Mouse (Mus musculus) cerebellum, postnatal 25 days (tissue): ENCODE measurements at regions not wholly inside any gene's neighbourhood (a gene's known extent, or its start where the extent isn't known, plus 50 kb on each side); places are given as distances from the start of the nearest gene placed in this dataset.
A peak's percentile ranks its signal among the peaks of the same experiment; 100 is the strongest.
"Not testable (repeated sequence)": the region's sequence is repeated elsewhere in the genome, so short reads cannot be mapped to it uniquely, and the experiment has no call there.

Source experiments
- DNase-seq, 2 experiments: peaks; one replicate each; pipeline ENCODE4 v3.0.0; 2021; ENCODE audit warnings: mixed read lengths in 2 of 2

GRCm38 (mm10) chr5:28751821-28752220 lies 284.8 kb upstream of the Shh start:
- not testable (repeated sequence) for DNase-seq

- peak; percentile 83 to 90 for DNase-seq
Observed at GRCm38 (mm10) chr5:28734768-28735167, 267.7 kb upstream of the Shh start.

GRCm38 (mm10) chr5:28722067-28722466 lies 255.0 kb upstream of the Shh start:
- no peak for DNase-seq

GRCm38 (mm10) chr5:28714978-28715377 lies 247.9 kb upstream of the Shh start:
- DNase-seq, result no peak

- no peak for DNase-seq
Observed at GRCm38 (mm10) chr5:28710517-28710916, 243.5 kb upstream of the Shh start.

- no peak for DNase-seq
Observed at GRCm38 (mm10) chr5:28709626-28710025, 242.6 kb upstream of the Shh start.

- no peak for DNase-seq
Observed at GRCm38 (mm10) chr5:28704359-28704758, 237.3 kb upstream of the Shh start.

- DNase-seq, result no peak
Observed at GRCm38 (mm10) chr5:28696966-28697365, 229.9 kb upstream of the Shh start.

GRCm38 (mm10) chr5:28690110-28690509 lies 223.1 kb upstream of the Shh start:
- peak in 1 of 2 experiments; percentile 11 for DNase-seq

GRCm38 (mm10) chr5:28689651-28690050 lies 222.6 kb upstream of the Shh start:
- DNase-seq, result peak; percentile 59 to 76

- no peak for DNase-seq
Observed at GRCm38 (mm10) chr5:28689136-28689535, 222.1 kb upstream of the Shh start.

- DNase-seq, result no peak
Observed at GRCm38 (mm10) chr5:28682821-28683220, 215.8 kb upstream of the Shh start.

- DNase-seq, result no peak
Observed at GRCm38 (mm10) chr5:28680311-28680710, 213.3 kb upstream of the Shh start.

- no peak for DNase-seq
Observed at GRCm38 (mm10) chr5:28679761-28680160, 212.7 kb upstream of the Shh start.

GRCm38 (mm10) chr5:28630186-28630585 lies 163.1 kb upstream of the Shh start:
- no peak for DNase-seq

GRCm38 (mm10) chr5:28611885-28612284 lies 144.8 kb upstream of the Shh start:
- peak; percentile 68 to 79 for DNase-seq

GRCm38 (mm10) chr5:28596537-28597314 lies 129.7 kb upstream of the Shh start:
- no peak for DNase-seq

- DNase-seq, result no peak
Observed at GRCm38 (mm10) chr5:28571347-28571998, 104.4 kb upstream of the Shh start.

GRCm38 (mm10) chr5:28568417-28568816 lies 101.4 kb upstream of the Shh start:
- DNase-seq, result no peak

GRCm38 (mm10) chr5:28567341-28567905 lies 100.4 kb upstream of the Shh start:
- DNase-seq, result no peak

GRCm38 (mm10) chr5:28563401-28563800 lies 96.3 kb upstream of the Shh start:
- no peak for DNase-seq

- no peak for DNase-seq
Observed at GRCm38 (mm10) chr5:28562917-28563316, 95.9 kb upstream of the Shh start.

- DNase-seq, result no peak
Observed at GRCm38 (mm10) chr5:28553543-28553942, 86.5 kb upstream of the Shh start.
